Mouse (Mus musculus) left cerebral cortex, adult 11 months (tissue): ENCODE measurements around the gene Gabra1.

Source experiments
- DNase-seq: peaks from one replicate; pipeline ENCODE4 v3.0.0; 2022; ENCODE audit warnings: low spot score

Gene Gabra1

DNA sequence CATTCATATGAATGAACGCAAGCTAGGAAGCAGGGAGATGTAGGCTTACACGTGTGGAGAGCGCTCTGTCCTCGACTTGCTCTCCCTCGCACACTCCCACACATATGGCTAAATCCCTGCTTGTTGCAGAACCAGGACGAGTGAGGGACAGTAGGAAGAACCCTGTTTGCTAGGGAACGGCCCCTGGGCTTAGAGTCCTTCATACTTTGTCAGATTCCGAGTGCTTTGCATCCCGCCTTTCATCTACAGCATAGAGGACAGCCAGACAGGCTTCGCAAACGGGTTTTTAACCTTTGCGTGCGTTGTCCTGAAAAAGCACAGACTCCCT lies at the start of gene Gabra1:
Gene Gabra1 (minus strand): TSS at position 106 of the 328 bp plus-strand sequence.
- no peak for DNase-seq

DNA sequence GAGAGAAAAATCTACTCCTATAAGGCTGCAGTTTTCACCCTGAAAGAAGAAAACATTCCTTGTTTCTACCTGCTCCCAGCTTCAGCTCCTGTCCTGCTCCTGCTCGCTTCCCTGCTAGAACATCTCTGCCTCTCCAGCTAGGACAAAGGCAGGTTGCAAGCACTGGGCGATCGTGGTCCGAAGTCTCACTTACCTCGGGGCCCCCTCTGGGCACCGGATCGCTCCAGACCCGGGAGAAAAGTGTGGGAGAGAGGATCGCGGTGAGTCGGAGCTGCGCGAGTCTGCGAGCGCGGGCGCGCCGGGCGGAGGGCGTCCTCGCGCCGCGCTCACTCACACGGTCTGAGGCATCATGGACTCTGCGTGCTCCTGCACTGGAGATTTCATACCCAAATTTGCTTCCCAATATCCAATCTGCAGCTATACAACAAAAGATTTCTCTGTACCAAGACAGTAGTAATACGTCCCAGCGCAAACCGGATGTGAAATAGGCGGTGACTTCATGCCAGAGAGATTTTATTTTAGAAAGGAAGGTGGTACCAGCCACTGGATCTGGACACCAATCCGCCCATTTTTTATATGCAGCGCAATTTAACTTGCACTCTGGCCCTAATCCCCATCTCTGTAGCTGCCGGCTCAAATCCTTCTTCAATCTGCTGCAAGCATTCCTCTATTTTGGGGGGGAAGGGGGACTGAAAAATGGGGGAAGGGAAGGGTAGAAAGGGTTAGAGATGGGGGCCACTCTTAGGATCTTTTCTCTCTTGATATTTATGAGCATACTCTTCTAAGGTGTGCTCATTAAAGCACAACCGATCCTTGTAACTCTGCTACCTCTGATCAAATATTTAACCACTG lies 531 bp downstream of the Gabra1 start:
- DNase-seq, result peak; percentile 40

DNA sequence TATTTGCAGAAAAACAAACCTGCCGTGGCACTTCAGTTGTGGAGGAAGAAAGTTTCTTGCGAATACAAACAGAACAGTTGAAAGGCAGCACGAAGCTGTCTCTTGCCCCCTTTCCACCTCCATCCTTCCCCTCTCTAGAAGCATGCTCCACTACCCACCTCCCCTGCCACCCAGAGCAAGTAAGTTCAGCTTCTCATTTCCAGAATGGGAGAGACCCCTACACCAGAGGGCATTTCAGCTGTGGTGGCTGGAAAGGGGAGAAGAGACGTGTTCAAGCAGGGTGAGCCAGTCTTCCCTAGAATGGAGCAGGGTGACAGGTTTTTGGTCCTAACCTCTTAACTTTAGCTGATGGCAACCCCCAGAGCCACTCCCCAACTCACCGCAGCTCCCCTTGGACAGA lies 1.3 kb downstream of the Gabra1 start:
- no peak for DNase-seq

DNA sequence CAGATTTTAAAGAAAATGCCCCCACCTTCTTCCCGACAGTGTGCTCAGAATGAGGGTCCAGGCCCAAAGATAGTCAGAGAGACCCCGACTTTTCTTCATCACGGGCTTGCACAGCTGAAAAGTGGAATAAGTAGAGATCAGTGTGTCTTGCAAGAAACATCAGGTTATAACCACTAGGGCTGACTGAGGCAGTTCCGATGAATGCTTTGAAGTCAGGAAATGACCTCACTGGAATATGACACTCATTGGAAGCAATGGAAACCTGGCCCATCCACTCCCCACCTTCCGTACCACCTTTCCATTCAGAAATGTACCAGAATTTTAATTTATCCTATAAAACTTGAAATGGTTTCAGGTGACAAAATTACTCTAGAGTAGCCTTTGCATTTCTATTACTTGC lies 3.2 kb downstream of the Gabra1 start:
- no peak for DNase-seq

DNA sequence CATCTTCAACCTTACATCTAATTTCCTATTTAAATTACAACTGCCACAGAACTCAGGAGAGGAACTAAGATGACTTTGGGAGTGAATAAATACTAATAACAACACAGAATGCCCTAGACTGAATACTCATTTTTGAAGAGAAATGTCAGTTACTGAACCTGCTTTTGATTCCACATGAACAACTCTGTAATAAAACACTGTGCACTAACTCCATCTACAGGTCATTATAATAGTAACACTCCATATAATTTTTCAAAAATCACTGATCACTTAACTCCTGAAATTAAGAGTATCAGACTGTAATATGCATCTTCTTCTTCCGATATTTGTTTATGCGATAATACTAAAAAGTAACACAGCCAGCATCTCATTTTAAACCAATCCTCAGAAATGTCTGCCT lies 4.4 kb downstream of the Gabra1 start:
- no peak for DNase-seq

DNA sequence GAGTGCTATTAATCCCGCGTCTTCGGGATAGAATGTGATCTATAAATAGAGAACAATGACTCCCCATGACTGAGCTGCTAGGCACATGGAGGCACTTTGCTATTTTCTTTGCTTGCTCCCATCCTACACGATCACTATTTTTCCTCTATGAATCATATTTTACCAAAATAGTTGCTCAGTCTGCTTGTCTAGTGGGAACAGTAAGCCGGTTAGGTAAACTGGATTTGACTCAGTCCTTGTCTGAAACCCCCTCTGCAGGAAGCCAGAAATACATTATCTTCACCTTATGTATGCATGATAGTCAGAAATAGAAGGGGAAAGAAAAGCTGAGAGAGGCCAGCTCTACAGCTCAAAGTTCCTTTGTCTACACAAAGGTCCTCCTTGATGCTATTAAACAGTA lies 31.3 kb downstream of the Gabra1 start:
- DNase-seq, result peak; percentile 24

DNA sequence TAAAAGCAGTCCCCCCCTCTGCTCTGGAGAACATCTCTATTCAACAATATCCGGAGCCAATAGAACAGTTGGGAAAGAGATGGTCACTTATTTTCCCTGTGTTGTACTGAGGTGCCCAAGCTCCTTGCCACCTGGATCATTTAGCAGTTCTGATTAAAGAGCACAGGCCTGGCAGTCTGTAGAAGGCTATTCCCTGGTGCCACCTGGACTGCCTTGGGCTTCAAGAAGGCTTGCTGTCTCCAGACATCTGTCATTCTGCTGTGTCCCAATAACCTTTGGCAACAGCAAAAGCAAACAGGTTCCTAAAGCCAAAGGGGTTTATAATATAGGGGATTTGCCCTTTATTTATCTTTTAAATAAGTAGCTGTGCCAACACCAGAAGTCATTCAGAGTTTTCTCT lies 65.8 kb downstream of the Gabra1 start:
- no peak for DNase-seq

DNA sequence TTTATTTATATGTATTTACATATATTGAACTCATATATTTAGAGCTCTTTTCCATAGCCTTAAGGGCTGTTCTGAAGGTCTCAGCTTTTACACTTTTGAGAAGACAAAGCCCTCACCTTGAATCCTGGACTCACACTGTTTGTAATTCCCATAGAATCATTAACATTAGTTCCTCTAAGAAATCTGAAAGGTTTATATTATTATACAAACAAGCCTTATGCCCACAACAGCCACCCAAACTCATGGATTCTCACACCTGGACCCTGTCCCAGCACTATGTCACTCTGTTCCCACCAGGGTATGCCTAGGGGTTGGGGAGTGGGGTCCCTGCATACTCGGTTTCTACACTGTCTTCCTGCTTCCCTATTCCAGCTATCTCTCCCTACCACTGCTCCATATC lies 72.7 kb downstream of the Gabra1 start:
- DNase-seq, result no peak

DNA sequence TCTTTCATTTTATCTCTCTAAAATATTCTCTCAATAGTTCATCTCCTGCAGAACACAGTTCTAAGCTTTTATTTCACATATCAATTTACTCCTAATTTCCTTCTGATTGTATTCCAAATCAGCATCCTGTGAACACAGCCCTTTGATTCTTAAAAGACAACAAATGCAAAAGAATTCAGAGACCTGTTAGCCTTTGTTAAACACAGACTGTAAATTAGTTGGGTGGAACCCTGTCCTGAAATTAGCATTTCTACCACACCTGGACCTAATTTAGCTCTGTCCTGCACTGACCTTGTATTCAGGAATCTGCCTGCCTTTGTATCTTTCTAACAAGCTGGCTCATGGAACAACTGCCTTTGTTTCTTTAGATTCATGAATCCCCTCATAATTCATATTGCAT lies 73.1 kb downstream of the Gabra1 start:
- no peak for DNase-seq

DNA sequence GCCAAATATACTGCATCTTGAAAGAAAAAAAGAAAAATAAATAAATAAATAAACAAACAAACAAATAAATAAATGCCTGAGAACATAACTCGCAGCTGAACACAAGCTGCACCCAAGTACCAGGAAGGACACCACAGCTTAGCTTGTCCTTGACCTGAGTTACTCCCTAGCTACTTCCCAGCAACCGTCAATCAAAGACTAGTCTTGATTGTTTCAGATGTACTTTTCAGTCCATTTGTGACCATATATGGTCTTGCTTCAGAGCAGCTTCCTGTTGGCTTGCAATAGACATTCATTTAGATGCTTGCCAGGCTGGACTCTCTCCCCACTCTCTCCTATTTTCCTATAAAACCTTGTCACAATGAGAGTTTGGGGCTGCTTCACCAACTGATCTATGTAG lies 87.2 kb downstream of the Gabra1 start:
- DNase-seq, result no peak
